Mouse (Mus musculus) liver, embryonic 14.5 days (tissue): Measurements from ENCODE around the gene Pcsk4. TPM values are rescaled to one million over a fixed set of nuclear protein-coding genes. Genes with fewer than 3 reads are reported as not detected.

Experiments used
- ATAC-seq: fragments of 200-750 bp; cut with Nextera tagmentation; 2 replicates; pipeline ENCODE4 v1.8.0; 2017; ENCODE audit warnings: moderate number of reproducible peaks, mild to moderate bottlenecking, moderate library complexity; ENCODE audit not compliant: insufficient read depth
- DNase-seq, 3 experiments: peaks; one replicate each; pipeline ENCODE4 v3.0.0-alpha.2; 2012 to 2013; ENCODE audit warnings: low read depth in 3 of 3, low spot score in 3 of 3
- H3K27ac ChIP-seq: fragments of 300-500 bp; sonication (generic); 2 replicates; pipeline ENCODE4 v1.5.1; 2014; ENCODE audit warnings: moderate library complexity, mild to moderate bottlenecking, control low read depth, inconsistent platforms
- H3K27me3 ChIP-seq: fragments of 300-500 bp; sonication (generic); 2 replicates; pipeline ENCODE4 v1.6.1; 2014; ENCODE audit warnings: mild to moderate bottlenecking, low read length, moderate library complexity; ENCODE audit not compliant: control insufficient read depth, insufficient read depth
- H3K36me3 ChIP-seq: fragments of 300-500 bp; sonication (generic); replicated peaks from 2 replicates; pipeline ENCODE4 v1.6.1; 2014; ENCODE audit warnings: low read depth; ENCODE audit not compliant: control insufficient read depth, insufficient read depth
- H3K4me1 ChIP-seq, 2 experiments: fragments of 200-500 bp in 1 of 2; fragments of 300-500 bp in 1 of 2; sonication (generic) in 1 of 2; replicated peaks; 2 replicates each; pipeline ENCODE4 v1.6.1; 2012 to 2014; ENCODE audit warnings: antibody characterized with exemption in 1 of 2, inconsistent platforms in 1 of 2, low read length in 1 of 2; ENCODE audit not compliant: control insufficient read depth in 2 of 2, insufficient read depth in 2 of 2
- H3K4me2 ChIP-seq: fragments of 300-500 bp; sonication (generic); 2 replicates; pipeline ENCODE4 v1.6.1; 2014; ENCODE audit warnings: low read depth, mild to moderate bottlenecking, control low read depth, moderate library complexity
- H3K4me3 ChIP-seq, 2 experiments: fragments of 200-500 bp in 1 of 2; fragments of 300-500 bp in 1 of 2; sonication (generic) in 1 of 2; 2 replicates each; pipeline ENCODE4 v1.5.1; 2012 to 2014; ENCODE audit warnings: low read depth in 2 of 2, low read length in 2 of 2, mild to moderate bottlenecking in 2 of 2, control low read depth in 1 of 2, inconsistent platforms in 1 of 2, moderate library complexity in 1 of 2; ENCODE audit not compliant: insufficient read depth in 1 of 2
- H3K9ac ChIP-seq: fragments of 300-500 bp; sonication (generic); replicated peaks from 2 replicates; pipeline ENCODE4 v1.6.1; 2014; ENCODE audit warnings: mild to moderate bottlenecking, control low read depth, moderate library complexity
- H3K9me3 ChIP-seq: fragments of 300-500 bp; sonication (generic); 2 replicates; pipeline ENCODE4 v1.6.1; 2016; ENCODE audit warnings: low read length, mixed read lengths; ENCODE audit not compliant: control insufficient read depth
- CTCF ChIP-seq: IDR thresholded peaks from 2 replicates; pipeline ENCODE4 v1.5.1; 2016; ENCODE audit warnings: antibody characterized with exemption, low read depth, control low read depth
- EP300 ChIP-seq: IDR thresholded peaks from 2 replicates; pipeline ENCODE4 v1.6.1; 2016; ENCODE audit warnings: antibody characterized with exemption, low read depth
- WGBS: fragments of 180-500 bp; shearing (Covaris S2); extraction: QIAGEN DNeasy Blood & Tissue Kit; methylation state at CpG from one replicate; pipeline ENCODE4 v1.1.7; 2014; ENCODE audit not compliant: insufficient replicate concordance; 5-methylcytosine and 5-hydroxymethylcytosine counted together
- polyA plus RNA-seq, 2 experiments: library from polyadenylated mRNA; depleted of rRNA in 1 of 2; stranded (reverse) in 1 of 2; unstranded in 1 of 2; fragments of >200 nt; fragmentation: Nextera tagmentation in 1 of 2; extraction: Ambion mirVana in 1 of 2; gene quantifications; 2 replicates each; pipeline versions ENCODE4 v1.2.1 to v1.2.3; 2012 to 2014

The Pcsk4 gene
- polyA plus RNA-seq, 2 experiments = 3.2 to 6.6 TPM

DNA sequence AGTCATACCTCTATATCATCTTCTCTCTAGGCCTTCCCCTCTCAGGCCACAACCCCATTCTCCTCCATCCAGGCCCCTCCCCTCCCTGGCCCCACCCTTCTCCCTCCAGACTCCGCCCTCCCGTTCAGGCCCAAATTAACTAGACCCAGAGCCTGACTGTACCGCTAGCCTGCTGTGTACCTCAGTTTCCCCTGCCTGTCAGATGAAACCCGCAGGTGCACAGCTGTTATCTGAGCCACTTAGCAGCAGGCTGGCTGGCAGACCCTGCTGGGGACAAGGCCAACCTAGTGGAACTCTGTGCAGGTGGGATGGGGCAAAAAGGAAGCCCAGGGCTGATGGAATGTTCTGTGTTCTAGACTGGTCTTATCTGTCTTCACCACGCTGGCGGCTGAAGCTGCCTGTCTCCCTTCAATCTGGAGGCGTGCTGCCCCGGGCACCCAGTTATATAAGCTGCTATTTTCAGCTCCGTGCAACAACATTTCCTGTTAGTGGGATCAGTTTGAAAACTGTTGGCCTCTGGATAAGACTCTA is 14.9 kb upstream of the Pcsk4 start:
- peak overlapping the region; percentile 49 to 55 for H3K4me3 ChIP-seq
- WGBS = 5% methylated on average over 9 of the region's 9 CpGs
- peak overlapping the region; percentile 99 for H3K27ac ChIP-seq
- DNase-seq (peak; percentile 79 to 86 (median 81)), ATAC-seq (peak; percentile 81)
- peak overlapping the region; percentile 90 for H3K4me2 ChIP-seq
- H3K4me1 ChIP-seq = peaks cover 39 to 47% of the 10 kb centered on the region in 2 experiments
- H3K9ac ChIP-seq = peak overlapping the region; percentile 68
- H3K9me3 ChIP-seq = no peaks in the 10 kb centered on the region
- no peak for TF ChIP-seq CTCF
- peak; percentile 76 for TF ChIP-seq EP300
- no peaks in the 10 kb centered on the region for H3K36me3 ChIP-seq
- H3K27me3 ChIP-seq = peaks cover 41% of the 10 kb centered on the region

- Histone ChIP-seq H3K27ac (peak overlapping the region; percentile 99), H3K27me3 (peaks cover 34% of the 10 kb centered on the region), H3K4me2 (peak overlapping the region; percentile 90), H3K9ac (peak overlapping the region; percentile 54), H3K36me3 (no peaks in the 10 kb centered on the region), H3K4me1 (peaks cover 39 to 47% of the 10 kb centered on the region in 2 experiments), H3K4me3 (peak overlapping the region; percentile 42 to 49), H3K9me3 (no peaks in the 10 kb centered on the region)
- no peak for DNase-seq
- 18% methylated on average over 13 of the region's 13 CpGs for WGBS
- TF ChIP-seq EP300 (no peak), CTCF (no peak)
- ATAC-seq = peak; percentile 11; the same call in 1 of the 2 replicates
Measured at GRCm38 (mm10) chr10:80343425-80343895, 14.2 kb upstream of the Pcsk4 start.

- H3K27me3 ChIP-seq = peaks cover 34% of the 10 kb centered on the region
Measured at GRCm38 (mm10) chr10:80342749-80343424, 13.6 kb upstream of the Pcsk4 start.

DNA sequence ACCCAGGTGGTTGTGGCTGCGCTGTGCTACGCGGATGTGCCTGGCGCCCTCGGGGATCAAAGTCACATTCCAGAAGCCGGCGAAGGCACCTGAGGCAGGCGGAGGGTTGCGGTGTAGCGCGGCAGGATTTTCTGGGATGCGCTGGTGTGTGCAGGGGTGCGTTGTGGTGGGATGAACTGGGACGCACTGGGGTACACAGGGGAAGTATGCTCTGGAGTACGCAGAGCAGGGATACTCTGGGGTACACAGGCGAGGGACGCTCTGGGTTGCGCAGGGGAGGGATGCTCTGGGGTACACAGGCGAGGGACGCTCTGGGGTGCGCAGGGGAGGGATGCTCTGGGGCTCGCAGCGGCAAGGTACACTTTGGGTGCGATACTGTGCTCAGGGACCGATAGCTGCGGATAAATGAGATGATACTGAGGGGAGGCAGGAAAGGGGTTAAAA is 13.0 kb upstream of the Pcsk4 start:
- no peak for ATAC-seq
- peak overlapping the region; percentile 33 for H3K9ac ChIP-seq
- no peak overlapping the region for H3K27ac ChIP-seq
- H3K4me1 ChIP-seq = peaks cover 39 to 42% of the 10 kb centered on the region in 2 experiments
- peak overlapping the region; percentile 30 to 49; a peak in 3 of 4 replicates for H3K4me3 ChIP-seq
- peak overlapping the region; percentile 90 for H3K4me2 ChIP-seq
- TF ChIP-seq CTCF (0 out of 2 replicates have a peak, but pooled peaks have one; percentile 13), EP300 (no peak)
- H3K9me3 ChIP-seq = no peaks in the 10 kb centered on the region
- no peaks in the 10 kb centered on the region for H3K36me3 ChIP-seq
- peaks cover 29% of the 10 kb centered on the region for H3K27me3 ChIP-seq
- DNase-seq = no peak
- 5% methylated on average over 26 of the region's 26 CpGs for WGBS

More at GRCm38 (mm10) chr10:80342749-80343424, 13.6 kb upstream of the Pcsk4 start:
- H3K36me3 ChIP-seq = no peaks in the 10 kb centered on the region
- DNase-seq = peak; percentile 59 to 73 (median 64)
- peak; percentile 12; the same call in 1 of the 2 replicates for ATAC-seq
- peak overlapping the region; percentile 54 for H3K9ac ChIP-seq
- under 1% methylated on average over 33 of the region's 33 CpGs for WGBS
- peak overlapping the region; percentile 42 to 49 for H3K4me3 ChIP-seq
- H3K9me3 ChIP-seq = no peaks in the 10 kb centered on the region
- H3K27ac ChIP-seq = peak overlapping the region; percentile 99
- H3K4me1 ChIP-seq = peaks cover 39 to 44% of the 10 kb centered on the region in 2 experiments
- H3K4me2 ChIP-seq = peak overlapping the region; percentile 90
- TF ChIP-seq CTCF (no peak), EP300 (no peak)
